Mouse (Mus musculus) G1E (cell line): ENCODE results near the gene Cadm1. TPM values are rescaled to one million over a fixed set of nuclear protein-coding genes. Genes with fewer than 3 reads are reported as not detected.

ENCODE experiments used
- ATAC-seq: 2 replicates; pipeline ENCODE4 v1.8.0; 2016; ENCODE audit warnings: mild to moderate bottlenecking; ENCODE audit not compliant: insufficient number of reproducible peaks, poor library complexity, low FRiP score, severe bottlenecking; ENCODE audit errors: extremely low read depth
- DNase-seq: peaks from one replicate; pipeline ENCODE4 v3.0.0; 2012; ENCODE audit warnings: low spot score
- H3K27me3 ChIP-seq: 2 replicates; pipeline ENCODE4 v1.6.1; 2012; ENCODE audit warnings: mild to moderate bottlenecking, low read length, inconsistent platforms; ENCODE audit not compliant: insufficient read depth
- H3K36me3 ChIP-seq: replicated peaks from 2 replicates; pipeline ENCODE3; 2012; ENCODE audit warnings: mild to moderate bottlenecking, inconsistent platforms
- H3K4me1 ChIP-seq: 2 replicates; pipeline ENCODE4 v1.6.1; 2012; ENCODE audit warnings: low read depth, low read length, inconsistent platforms, mixed read lengths; ENCODE audit not compliant: insufficient read depth
- H3K4me3 ChIP-seq: 2 replicates; pipeline ENCODE4 v1.5.1; 2012; ENCODE audit warnings: low read depth, mild to moderate bottlenecking, inconsistent platforms, low read length, moderate library complexity, mixed read lengths
- H3K9me3 ChIP-seq: replicated peaks from 2 replicates; pipeline ENCODE4 v1.6.1; 2012; ENCODE audit warnings: inconsistent platforms
- CTCF ChIP-seq: IDR thresholded peaks from 2 replicates; pipeline ENCODE4 v1.5.1; 2012; ENCODE audit warnings: low read depth, low read length, inconsistent platforms, mixed read lengths
- GATA1 ChIP-seq: IDR thresholded peaks from 2 replicates; pipeline ENCODE4 v1.6.1; 2012; ENCODE audit warnings: borderline replicate concordance, low read length, inconsistent platforms, mixed read lengths
- GATA2 ChIP-seq: IDR thresholded peaks from 2 replicates; pipeline ENCODE4 v1.6.1; 2012; ENCODE audit warnings: low read depth, low read length, inconsistent platforms, borderline replicate concordance
- POLR2AphosphoS5 ChIP-seq: IDR thresholded peaks from 2 replicates; pipeline ENCODE4 v1.6.1; 2012; ENCODE audit warnings: low read depth, low read length, inconsistent platforms; ENCODE audit not compliant: insufficient replicate concordance
- TAL1 ChIP-seq: conservative IDR thresholded peaks from 2 replicates; pipeline ENCODE4 v1.6.1; 2012; ENCODE audit warnings: low read depth, low read length, inconsistent platforms, mixed read lengths
- polyA plus RNA-seq: library from polyadenylated mRNA; stranded (reverse); fragments of >175 nt; gene quantifications from 2 replicates; pipeline ENCODE4 v1.2.3, GENCODE M21; 2012
- total RNA-seq, 2 experiments: library from RNA; stranded (forward) in 1 of 2; stranded (reverse) in 1 of 2; fragments of 200-1000 nt in 1 of 2; fragments of >200 nt in 1 of 2; fragmentation: Nextera tagmentation in 1 of 2; gene quantifications; 2 replicates each; pipeline ENCODE4 v1.2.3; 2014 to 2017

The Cadm1 gene
- total and polyA plus RNA-seq, 3 experiments, result 0.38 TPM; not detected in 2

GRCm38 (mm10) chr9:47609443-47609842, 79.5 kb downstream of the Cadm1 start:
- H3K27me3 ChIP-seq, result no peaks in the 10 kb centered on the region
- DNase-seq (no peak), ATAC-seq (no peak)
- H3K9me3 ChIP-seq, result peaks cover 4% of the 10 kb centered on the region
- no peaks in the 10 kb centered on the region for H3K36me3 ChIP-seq
- no peaks in the 10 kb centered on the region for H3K4me1 ChIP-seq
- no peak for TF ChIP-seq GATA2
- TF ChIP-seq CTCF, result no peak
- no peak for TF ChIP-seq GATA1
- no peak for TF ChIP-seq TAL1
- no peak for TF ChIP-seq POLR2AphosphoS5
- no peak overlapping the region for H3K4me3 ChIP-seq

GRCm38 (mm10) chr9:47610316-47610715, 80.3 kb downstream of the Cadm1 start:
- no peak for TF ChIP-seq POLR2AphosphoS5
- TF ChIP-seq TAL1, result no peak
- TF ChIP-seq GATA1, result no peak
- no peak for TF ChIP-seq CTCF
- no peak for TF ChIP-seq GATA2
- Histone ChIP-seq H3K27me3 (no peaks in the 10 kb centered on the region), H3K9me3 (peaks cover 6% of the 10 kb centered on the region), H3K4me1 (no peaks in the 10 kb centered on the region), H3K36me3 (no peaks in the 10 kb centered on the region), H3K4me3 (no peak overlapping the region)
- ATAC-seq, result no peak
- DNase-seq, result no peak

GRCm38 (mm10) chr9:47612894-47613412, 83.0 kb downstream of the Cadm1 start:
- H3K9me3 ChIP-seq, result peaks cover 3% of the 10 kb centered on the region
- no peak for TF ChIP-seq GATA2
- TF ChIP-seq POLR2AphosphoS5, result no peak
- TF ChIP-seq GATA1, result no peak
- no peak for TF ChIP-seq TAL1
- TF ChIP-seq CTCF, result no peak
- DNase-seq, result no peak

GRCm38 (mm10) chr9:47615049-47615448, 85.1 kb downstream of the Cadm1 start:
- Histone ChIP-seq H3K4me3 (no peak overlapping the region), H3K27me3 (no peaks in the 10 kb centered on the region), H3K4me1 (no peaks in the 10 kb centered on the region), H3K36me3 (no peaks in the 10 kb centered on the region), H3K9me3 (peaks cover 7% of the 10 kb centered on the region)
- DNase-seq, result no peak
- no peak for TF ChIP-seq GATA1
- no peak for TF ChIP-seq POLR2AphosphoS5
- TF ChIP-seq CTCF, result no peak
- TF ChIP-seq TAL1, result no peak
- no peak for TF ChIP-seq GATA2
- ATAC-seq, result no peak

More at GRCm38 (mm10) chr9:47612894-47613412, 83.0 kb downstream of the Cadm1 start:
- ATAC-seq, result no peak
- Histone ChIP-seq H3K4me1 (no peaks in the 10 kb centered on the region), H3K4me3 (no peak overlapping the region), H3K27me3 (no peaks in the 10 kb centered on the region), H3K36me3 (no peaks in the 10 kb centered on the region)

- DNase-seq (no peak), ATAC-seq (no peak)
- H3K4me3 ChIP-seq, result no peak overlapping the region
- H3K36me3 ChIP-seq, result no peaks in the 10 kb centered on the region
- TF ChIP-seq GATA1 (no peak), CTCF (no peak), TAL1 (no peak), GATA2 (no peak), POLR2AphosphoS5 (no peak)
- peaks cover 7% of the 10 kb centered on the region for H3K9me3 ChIP-seq
- H3K4me1 ChIP-seq, result no peaks in the 10 kb centered on the region
- no peaks in the 10 kb centered on the region for H3K27me3 ChIP-seq
These were observed 86.4 kb downstream of the Cadm1 start for GRCm38 (mm10) chr9:47616391-47616790.

- ATAC-seq (no peak), DNase-seq (no peak)
- H3K4me1 ChIP-seq, result no peaks in the 10 kb centered on the region
- no peaks in the 10 kb centered on the region for H3K36me3 ChIP-seq
- peaks cover 6% of the 10 kb centered on the region for H3K9me3 ChIP-seq
- no peak for TF ChIP-seq GATA2
- no peak for TF ChIP-seq CTCF
- TF ChIP-seq GATA1, result no peak
- no peak for TF ChIP-seq POLR2AphosphoS5
- TF ChIP-seq TAL1, result no peak
- H3K27me3 ChIP-seq, result no peaks in the 10 kb centered on the region
- no peak overlapping the region for H3K4me3 ChIP-seq
These were observed 89.6 kb downstream of the Cadm1 start for GRCm38 (mm10) chr9:47619501-47620029.
